Mouse (Mus musculus) embryonic facial prominence, embryonic 11.5 days (tissue): ENCODE measurements around the gene Eif2s1. TPM values are rescaled to one million over a fixed set of nuclear protein-coding genes. Genes with fewer than 3 reads are reported as not detected.
"Not testable (repeated sequence)": the region's sequence is repeated elsewhere in the genome, so short reads cannot be mapped to it uniquely, and the experiment has no call there.

Experiments used
- ATAC-seq: fragments of 200-750 bp; cut with Nextera tagmentation; replicated peaks from 2 replicates; pipeline ENCODE4 v1.8.0; 2017; ENCODE audit warnings: low read depth; ENCODE audit not compliant: insufficient number of reproducible peaks, low FRiP score, low TSS enrichment
- DNase-seq: peaks from one replicate; pipeline ENCODE4 v3.0.0-alpha.2; 2015; ENCODE audit warnings: low spot score
- H3K27ac ChIP-seq: fragments of 300-500 bp; sonication (generic); replicated peaks from 2 replicates; pipeline ENCODE4 v1.5.1; 2014; ENCODE audit warnings: mild to moderate bottlenecking, low read depth, low read length, control low read depth
- H3K27me3 ChIP-seq: fragments of 300-500 bp; sonication (generic); 2 replicates; pipeline ENCODE4 v1.6.1; 2014; ENCODE audit warnings: mild to moderate bottlenecking, low read length, moderate library complexity, mixed read lengths; ENCODE audit not compliant: control insufficient read depth, insufficient read depth
- H3K36me3 ChIP-seq: fragments of 300-500 bp; sonication (generic); replicated peaks from 2 replicates; pipeline ENCODE4 v1.6.1; 2014; ENCODE audit warnings: low read depth, mild to moderate bottlenecking, low read length, moderate library complexity, mixed read lengths; ENCODE audit not compliant: control insufficient read depth, insufficient read depth
- H3K4me1 ChIP-seq: fragments of 300-500 bp; sonication (generic); 2 replicates; pipeline ENCODE4 v1.6.1; 2014; ENCODE audit warnings: low read length, mixed read lengths; ENCODE audit not compliant: control insufficient read depth, insufficient read depth
- H3K4me2 ChIP-seq: fragments of 300-500 bp; sonication (generic); 2 replicates; pipeline ENCODE4 v1.6.1; 2014; ENCODE audit warnings: low read depth, mild to moderate bottlenecking, control low read depth, low read length, moderate library complexity
- H3K4me3 ChIP-seq: fragments of 300-500 bp; sonication (generic); 2 replicates; pipeline ENCODE4 v1.5.1; 2014; ENCODE audit warnings: low read depth, low read length, control low read depth
- H3K9ac ChIP-seq: fragments of 300-500 bp; sonication (generic); replicated peaks from 2 replicates; pipeline ENCODE4 v1.6.1; 2014; ENCODE audit warnings: mild to moderate bottlenecking, control low read depth, low read length
- H3K9me3 ChIP-seq: fragments of 300-500 bp; sonication (generic); replicated peaks from 2 replicates; pipeline ENCODE4 v1.6.1; 2016; ENCODE audit warnings: mild to moderate bottlenecking, low read length, inconsistent platforms, mixed read lengths; ENCODE audit not compliant: control insufficient read depth
- WGBS: fragments of 180-500 bp; shearing (Covaris S2); extraction: QIAGEN DNeasy Blood & Tissue Kit; methylation state at CpG from one replicate; pipeline ENCODE4 v1.1.7; 2014; 5-methylcytosine and 5-hydroxymethylcytosine counted together
- polyA plus RNA-seq: library from polyadenylated mRNA; unstranded; fragments of >200 nt; fragmentation: Nextera tagmentation; extraction: Ambion mirVana; gene quantifications from 2 replicates; pipeline ENCODE4 v1.2.1, GENCODE M21; 2014

The Eif2s1 gene
- polyA plus RNA-seq, 1 experiment from 2014 or later, result 292 TPM

DNA sequence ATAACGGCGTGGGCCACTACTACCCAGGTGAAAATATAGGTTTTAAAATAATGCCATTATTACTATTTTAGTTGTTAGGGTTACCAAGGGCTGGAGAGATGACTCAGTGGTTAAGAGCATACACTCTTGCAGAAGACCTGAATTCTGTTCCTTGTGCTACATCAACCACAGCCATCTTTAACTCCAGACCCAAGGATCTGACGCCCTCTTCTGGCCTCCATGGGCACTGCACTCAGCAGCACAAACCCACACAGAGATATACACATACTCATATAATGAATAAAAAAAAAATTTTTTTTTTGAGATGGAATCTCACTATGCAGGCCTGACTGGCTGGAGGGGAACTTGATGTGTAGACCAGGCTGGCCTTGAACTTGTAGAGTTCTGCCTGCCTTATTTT is 54.7 kb downstream of the Eif2s1 start:
- Histone ChIP-seq H3K36me3 (no peaks in the 10 kb centered on the region), H3K4me1 (peaks cover 5% of the 10 kb centered on the region; the same call in 1 of the 2 replicates), H3K4me2 (no peak overlapping the region), H3K27me3 (peaks cover 6% of the 10 kb centered on the region), H3K9me3 (no peaks in the 10 kb centered on the region), H3K27ac (no peak overlapping the region), H3K4me3 (no peak overlapping the region), H3K9ac (no peak overlapping the region)
- no peak for DNase-seq
- 70% methylated on average over 3 of the region's 3 CpGs for WGBS
- ATAC-seq, result no peak

DNA sequence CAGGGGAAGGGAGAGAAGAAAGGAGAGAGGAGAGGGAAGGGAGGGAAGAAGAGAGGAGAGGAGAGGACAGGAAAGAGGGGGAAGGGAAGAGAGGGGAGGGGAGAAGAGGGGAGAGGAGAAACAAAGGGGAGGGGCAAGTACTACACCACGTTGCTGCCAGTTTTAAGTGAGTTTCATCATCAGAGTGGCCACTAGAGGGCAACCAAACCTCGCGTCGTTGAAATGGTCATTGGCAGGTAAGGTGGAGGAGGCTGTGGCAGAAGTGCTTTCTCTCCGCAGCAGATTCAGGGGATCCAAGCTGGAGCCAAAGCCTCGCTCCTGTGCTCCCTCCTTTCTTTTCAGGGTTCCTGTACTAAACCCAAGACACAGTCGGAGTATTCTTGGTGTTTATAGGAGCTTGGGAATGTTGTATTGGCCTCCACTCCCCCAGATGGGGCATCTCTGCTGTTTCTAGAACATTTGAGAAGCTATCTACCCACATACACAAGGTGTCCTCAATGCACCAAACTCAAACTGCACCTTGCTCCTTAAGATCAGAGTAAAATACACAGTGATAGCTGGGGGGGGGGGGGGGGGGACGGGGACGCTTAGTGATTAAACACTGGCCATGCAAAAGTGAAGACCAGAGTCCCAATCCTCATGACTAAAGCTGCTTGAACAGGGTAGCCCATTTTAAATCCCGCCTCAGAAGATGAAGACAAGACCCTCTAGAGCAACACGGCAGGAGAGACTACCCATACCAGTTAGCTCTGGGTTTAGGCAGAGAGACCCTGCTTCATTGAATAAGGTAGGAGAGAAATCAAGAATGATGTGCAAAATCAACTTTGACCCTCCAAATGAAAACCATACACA is 56.8 kb downstream of the Eif2s1 start:
- H3K4me1 ChIP-seq, result no peaks in the 10 kb centered on the region
- H3K27ac ChIP-seq, result no peak overlapping the region
- H3K36me3 ChIP-seq, result no peaks in the 10 kb centered on the region
- no peak overlapping the region for H3K9ac ChIP-seq
- ATAC-seq (peak; percentile 64), DNase-seq (peak; percentile 95)
- no peak overlapping the region for H3K4me3 ChIP-seq
- no peak overlapping the region for H3K4me2 ChIP-seq
- WGBS, result 12% methylated on average over 11 of the region's 11 CpGs
- H3K9me3 ChIP-seq, result no peaks in the 10 kb centered on the region
- H3K27me3 ChIP-seq, result no peaks in the 10 kb centered on the region

DNA sequence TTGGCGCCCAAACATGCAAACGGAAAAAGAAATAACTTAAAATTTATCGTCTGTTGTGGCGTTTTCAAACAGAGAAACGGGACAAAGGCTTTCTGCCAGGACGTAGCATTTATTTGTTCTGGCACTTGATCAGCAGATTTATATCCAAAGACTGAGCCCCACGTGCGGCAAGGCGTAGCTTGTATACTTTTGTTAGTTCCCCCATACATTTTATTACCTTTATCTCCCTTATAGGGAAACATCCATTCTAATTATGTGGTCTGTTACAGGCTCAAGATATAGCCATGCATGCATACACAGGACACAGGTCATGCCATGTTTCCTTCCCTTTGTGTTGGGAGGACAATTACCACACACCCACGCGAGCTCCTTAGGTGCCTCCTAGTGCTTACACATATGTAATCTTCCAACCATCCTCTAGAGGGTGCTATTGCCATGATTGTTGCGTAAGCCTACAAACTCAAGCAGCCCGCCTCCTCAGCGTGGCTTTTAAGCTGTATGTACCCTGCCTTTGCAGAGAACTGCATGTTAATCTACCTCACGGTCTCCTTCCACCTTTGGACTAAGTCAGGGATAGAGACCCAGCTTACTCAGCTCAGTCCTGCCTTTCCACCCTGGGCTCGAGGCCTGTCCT is 57.6 kb downstream of the Eif2s1 start:
- no peak overlapping the region for H3K4me3 ChIP-seq
- H3K36me3 ChIP-seq, result no peaks in the 10 kb centered on the region
- no peaks in the 10 kb centered on the region for H3K27me3 ChIP-seq
- peak; percentile 90 for DNase-seq
- H3K9me3 ChIP-seq, result no peaks in the 10 kb centered on the region
- H3K27ac ChIP-seq, result no peak overlapping the region
- H3K9ac ChIP-seq, result no peak overlapping the region
- peak; percentile 45; the same call in 1 of the 2 replicates for ATAC-seq
- 31% methylated on average over 16 of the region's 16 CpGs for WGBS
- H3K4me2 ChIP-seq, result no peak overlapping the region
- no peaks in the 10 kb centered on the region for H3K4me1 ChIP-seq

DNA sequence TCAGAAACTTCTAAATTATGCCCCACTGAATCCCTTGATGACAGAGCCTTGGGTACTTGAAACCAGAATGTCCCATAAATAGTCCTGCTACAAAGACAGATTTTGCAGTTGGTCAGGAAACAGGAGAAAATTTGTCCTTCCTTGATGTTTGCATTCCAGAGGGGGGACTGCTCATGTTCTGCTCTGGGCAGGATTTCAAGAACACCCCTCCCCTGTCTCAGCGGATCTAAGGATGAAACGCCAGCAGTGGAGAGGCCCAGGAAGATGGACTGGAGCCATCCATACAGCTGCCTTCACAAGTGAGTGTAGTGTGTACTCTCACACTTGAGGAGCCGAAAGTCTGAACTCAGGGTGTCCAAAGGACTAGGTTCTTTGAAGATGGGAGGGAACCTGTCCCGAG is 59.8 kb downstream of the Eif2s1 start:
- no peaks in the 10 kb centered on the region for H3K9me3 ChIP-seq
- WGBS, result 79% methylated on average over 4 of the region's 4 CpGs
- no peak for DNase-seq
- H3K4me3 ChIP-seq, result no peak overlapping the region
- no peak overlapping the region for H3K27ac ChIP-seq
- H3K36me3 ChIP-seq, result no peaks in the 10 kb centered on the region
- H3K9ac ChIP-seq, result no peak overlapping the region
- H3K4me2 ChIP-seq, result no peak overlapping the region
- no peaks in the 10 kb centered on the region for H3K4me1 ChIP-seq
- no peaks in the 10 kb centered on the region for H3K27me3 ChIP-seq
- ATAC-seq, result no peak

DNA sequence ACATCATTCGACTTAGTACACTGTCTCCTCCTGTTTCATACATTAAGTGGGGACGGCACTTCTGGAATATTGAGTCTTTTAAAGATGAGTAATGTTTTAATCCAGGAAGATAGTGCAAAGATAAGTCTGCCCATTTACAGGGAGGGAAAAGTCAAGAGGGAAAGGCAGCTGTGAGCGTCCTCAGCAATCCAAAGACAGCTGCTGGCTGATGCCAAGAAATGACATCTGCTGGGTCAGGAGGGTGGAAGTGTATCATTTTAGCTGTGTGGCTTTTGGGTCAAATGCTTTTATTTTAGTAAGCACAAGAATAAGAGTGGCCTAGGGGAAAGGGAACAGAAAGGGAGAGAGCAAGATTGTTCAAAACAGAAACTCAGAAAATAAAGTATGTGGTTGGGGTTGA is 60.4 kb downstream of the Eif2s1 start:
- H3K36me3 ChIP-seq, result no peaks in the 10 kb centered on the region
- WGBS, result 74% methylated on average over 3 of the region's 3 CpGs
- no peak overlapping the region for H3K4me2 ChIP-seq
- H3K27ac ChIP-seq, result no peak overlapping the region
- no peaks in the 10 kb centered on the region for H3K27me3 ChIP-seq
- H3K9ac ChIP-seq, result no peak overlapping the region
- DNase-seq (no peak), ATAC-seq (no peak)
- no peaks in the 10 kb centered on the region for H3K9me3 ChIP-seq
- no peaks in the 10 kb centered on the region for H3K4me1 ChIP-seq
- no peak overlapping the region for H3K4me3 ChIP-seq

DNA sequence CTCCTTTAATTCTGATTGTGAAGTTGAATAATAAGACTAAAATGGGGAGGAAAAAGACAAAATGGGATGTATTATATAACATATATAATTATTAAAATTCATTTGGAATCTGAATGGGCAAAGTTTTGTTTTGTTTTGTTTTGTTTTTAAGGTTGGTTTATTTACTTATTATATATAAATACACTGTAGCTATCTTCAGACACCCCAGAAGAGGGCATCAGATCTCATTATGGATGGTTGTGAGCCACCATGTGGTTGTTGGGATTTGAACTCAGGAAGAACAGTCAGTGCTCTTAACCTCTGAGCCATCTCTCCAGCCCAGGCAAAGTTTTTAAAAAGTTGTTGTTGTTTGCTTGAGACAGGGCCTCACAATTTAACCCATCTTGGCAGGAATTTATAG is 61.4 kb downstream of the Eif2s1 start:
- not testable (repeated sequence) for H3K9me3 ChIP-seq, H3K4me2 ChIP-seq, DNase-seq, H3K4me1 ChIP-seq, H3K36me3 ChIP-seq, ATAC-seq, H3K4me3 ChIP-seq, H3K27me3 ChIP-seq, H3K27ac ChIP-seq, H3K9ac ChIP-seq

DNA sequence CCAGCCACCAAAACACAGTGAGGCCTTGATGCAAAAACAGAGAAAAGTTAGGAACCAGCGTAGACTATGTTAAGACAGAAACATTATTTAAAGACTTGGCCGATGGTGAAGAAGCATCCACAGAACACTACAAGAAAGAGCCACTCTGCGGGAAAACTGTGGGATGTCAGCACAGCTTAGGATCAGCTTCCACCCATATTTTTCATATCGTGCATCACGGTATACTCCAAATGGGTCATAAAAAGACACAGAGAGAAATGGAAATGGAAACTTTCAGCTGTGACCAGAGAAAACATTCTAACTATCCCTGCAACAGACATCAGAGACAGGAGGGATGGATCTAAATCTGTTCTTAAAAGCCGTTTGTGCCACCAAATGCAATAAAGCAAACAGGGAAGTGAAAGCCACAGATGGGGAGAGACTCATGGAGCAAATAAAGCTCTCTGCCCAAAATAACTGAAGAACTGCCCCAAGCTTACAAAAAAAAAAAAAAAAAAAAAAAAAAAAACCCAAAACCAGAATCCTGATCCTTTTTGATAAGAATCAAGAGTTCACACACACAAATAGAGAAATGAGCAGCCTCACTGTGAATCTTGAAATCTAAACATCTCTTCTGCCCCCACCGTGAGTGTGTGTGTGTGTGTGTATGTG is 62.0 kb downstream of the Eif2s1 start:
- no peak for ATAC-seq
- WGBS, result 92% methylated on average over 7 of the region's 7 CpGs
- H3K27ac ChIP-seq, result no peak overlapping the region
- H3K4me3 ChIP-seq, result no peak overlapping the region
- no peaks in the 10 kb centered on the region for H3K36me3 ChIP-seq
- H3K9ac ChIP-seq, result no peak overlapping the region
- H3K9me3 ChIP-seq, result no peaks in the 10 kb centered on the region
- no peaks in the 10 kb centered on the region for H3K4me1 ChIP-seq
- H3K27me3 ChIP-seq, result no peaks in the 10 kb centered on the region
- DNase-seq, result no peak
- no peak overlapping the region for H3K4me2 ChIP-seq

DNA sequence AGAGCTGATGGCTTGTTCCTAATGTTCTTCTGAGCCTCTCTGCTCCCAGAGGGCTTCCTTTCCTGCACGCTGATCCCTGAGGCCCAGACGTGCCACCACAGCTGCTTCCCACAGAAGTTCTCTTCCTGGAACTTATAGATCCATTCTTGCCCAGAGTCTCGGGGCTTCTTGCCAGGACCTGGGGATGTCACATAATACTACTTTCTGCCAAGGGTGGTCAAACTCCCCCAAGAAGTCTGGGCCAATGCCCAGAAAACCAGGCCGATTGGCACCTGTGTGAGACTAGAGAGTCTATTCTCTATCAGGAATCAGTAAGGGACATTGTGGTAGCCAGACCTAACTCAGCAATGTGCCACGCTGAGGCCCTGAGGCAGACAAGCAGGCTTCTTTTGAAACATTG is 65.7 kb downstream of the Eif2s1 start:
- Histone ChIP-seq H3K27me3 (no peaks in the 10 kb centered on the region), H3K4me3 (no peak overlapping the region), H3K9ac (no peak overlapping the region), H3K4me2 (no peak overlapping the region), H3K4me1 (no peaks in the 10 kb centered on the region), H3K36me3 (no peaks in the 10 kb centered on the region), H3K27ac (no peak overlapping the region), H3K9me3 (no peaks in the 10 kb centered on the region)
- WGBS, result 78% methylated on average over 5 of the region's 5 CpGs
- DNase-seq, result no peak
- no peak for ATAC-seq
